Mouse (Mus musculus) hindbrain, embryonic 13.5 days (tissue): Measurements from ENCODE around the gene Senp3. TPM values are rescaled to one million over a fixed set of nuclear protein-coding genes. Genes with fewer than 3 reads are reported as not detected.

ENCODE experiments used
- ATAC-seq: fragments of 200-750 bp; cut with Nextera tagmentation; 2 replicates; pipeline ENCODE4 v1.8.0; 2017; ENCODE audit warnings: moderate TSS enrichment; ENCODE audit not compliant: low FRiP score
- H3K27ac ChIP-seq: fragments of 300-500 bp; sonication (generic); 2 replicates; pipeline ENCODE4 v1.5.1; 2015; ENCODE audit warnings: inconsistent platforms, mild to moderate bottlenecking, moderate library complexity
- H3K27me3 ChIP-seq: fragments of 300-500 bp; sonication (generic); 2 replicates; pipeline ENCODE4 v1.6.1; 2015; ENCODE audit warnings: mild to moderate bottlenecking, inconsistent platforms
- H3K36me3 ChIP-seq: fragments of 300-500 bp; sonication (generic); 2 replicates; pipeline ENCODE4 v1.6.1; 2015; ENCODE audit warnings: mild to moderate bottlenecking, inconsistent platforms
- H3K4me1 ChIP-seq: fragments of 300-500 bp; sonication (generic); replicated peaks from 2 replicates; pipeline ENCODE4 v1.6.1; 2015; ENCODE audit warnings: inconsistent platforms
- H3K4me2 ChIP-seq: fragments of 300-500 bp; sonication (generic); 2 replicates; pipeline ENCODE4 v1.6.1; 2015; ENCODE audit warnings: inconsistent platforms, mild to moderate bottlenecking, moderate library complexity
- H3K4me3 ChIP-seq: fragments of 300-500 bp; sonication (generic); 2 replicates; pipeline ENCODE4 v1.5.1; 2015; ENCODE audit warnings: mild to moderate bottlenecking, inconsistent platforms
- H3K9ac ChIP-seq: fragments of 300-500 bp; sonication (generic); 2 replicates; pipeline ENCODE4 v1.6.1; 2015; ENCODE audit warnings: mild to moderate bottlenecking, inconsistent platforms
- H3K9me3 ChIP-seq: fragments of 300-500 bp; sonication (generic); 2 replicates; pipeline ENCODE4 v1.6.1; 2016; ENCODE audit warnings: inconsistent platforms
- WGBS: fragments of 180-500 bp; shearing (Covaris S2); methylation state at CpG from one replicate; pipeline ENCODE4 v1.1.7; 2015; 5-methylcytosine and 5-hydroxymethylcytosine counted together
- polyA plus RNA-seq: library from polyadenylated mRNA; unstranded; fragments of >200 nt; fragmentation: Nextera tagmentation; extraction: Ambion mirVana; gene quantifications from 2 replicates; pipeline ENCODE4 v1.2.1, GENCODE M21; 2015

Senp3 gene
- polyA plus RNA-seq, 1 experiment from 2014 or later: 94.7 TPM

GRCm38 (mm10) chr11:69656617-69657461 is 25.0 kb downstream of the Senp3 start:
- 82% methylated on average over 10 of the region's 10 CpGs for WGBS
- Histone ChIP-seq H3K27me3 (no peaks in the 10 kb centered on the region), H3K4me1 (peaks cover 36% of the 10 kb centered on the region), H3K4me2 (no peak overlapping the region), H3K36me3 (peaks cover 59% of the 10 kb centered on the region), H3K4me3 (no peak overlapping the region), H3K27ac (peak overlapping the region; percentile 18; the same call in 1 of the 2 replicates), H3K9me3 (no peaks in the 10 kb centered on the region), H3K9ac (peak overlapping the region; percentile 43; the same call in 1 of the 2 replicates)
- ATAC-seq: no peak

GRCm38 (mm10) chr11:69656065-69656455 is 25.8 kb downstream of the Senp3 start:
- no peaks in the 10 kb centered on the region for H3K9me3 ChIP-seq
- 82% methylated on average over 5 of the region's 5 CpGs for WGBS
- H3K27ac ChIP-seq: no peak overlapping the region
- no peak overlapping the region for H3K4me2 ChIP-seq
- ATAC-seq: no peak
- no peak overlapping the region for H3K4me3 ChIP-seq
- H3K9ac ChIP-seq: 0 out of 2 replicates have a peak overlapping the region, but pooled peaks have one; percentile 39
- no peaks in the 10 kb centered on the region for H3K27me3 ChIP-seq
- peaks cover 28% of the 10 kb centered on the region for H3K4me1 ChIP-seq
- H3K36me3 ChIP-seq: peaks cover 67% of the 10 kb centered on the region

GRCm38 (mm10) chr11:69655264-69656064 is 26.4 kb downstream of the Senp3 start, which contains the start of gene Sox15:
Sox15 (plus strand) TSS chr11:69655314.
- peak within 1 kb of the TSS; percentile 42; the same call in 1 of the 2 replicates for H3K27ac ChIP-seq
- H3K27me3 ChIP-seq: no peaks in the 10 kb centered on the region
- no peak within 1 kb of the TSS for H3K4me2 ChIP-seq
- 0 out of 2 replicates have a peak within 1 kb of the TSS, but pooled peaks have one; percentile 46 for H3K9ac ChIP-seq
- H3K36me3 ChIP-seq: peaks cover 73% of the 10 kb centered on the region
- ATAC-seq: peak; percentile 50; the same call in 1 of the 2 replicates
- 0 out of 2 replicates have a peak within 1 kb of the TSS, but pooled peaks have one; percentile 4 for H3K4me3 ChIP-seq
- H3K9me3 ChIP-seq: no peaks in the 10 kb centered on the region
- WGBS: 21% methylated on average over 34 of the region's 34 CpGs
- H3K4me1 ChIP-seq: peaks cover 23% of the 10 kb centered on the region

GRCm38 (mm10) chr11:69654760-69655159 is 27.1 kb downstream of the Senp3 start:
- H3K4me1 ChIP-seq: peaks cover 21% of the 10 kb centered on the region
- no peak overlapping the region for H3K4me3 ChIP-seq
- no peak overlapping the region for H3K4me2 ChIP-seq
- WGBS: 53% methylated on average over 9 of the region's 9 CpGs
- H3K9me3 ChIP-seq: no peaks in the 10 kb centered on the region
- H3K27me3 ChIP-seq: no peaks in the 10 kb centered on the region
- no peak for ATAC-seq
- peak overlapping the region; percentile 42; the same call in 1 of the 2 replicates for H3K27ac ChIP-seq
- H3K9ac ChIP-seq: no peak overlapping the region
- peaks cover 80% of the 10 kb centered on the region for H3K36me3 ChIP-seq

GRCm38 (mm10) chr11:69653399-69653798 is 28.5 kb downstream of the Senp3 start:
- H3K36me3 ChIP-seq: peaks cover 83% of the 10 kb centered on the region
- no peak overlapping the region for H3K9ac ChIP-seq
- no peak for ATAC-seq
- H3K27ac ChIP-seq: peak overlapping the region; percentile 31
- WGBS: 78% methylated on average over 5 of the region's 5 CpGs
- no peak overlapping the region for H3K4me3 ChIP-seq
- peaks cover 21% of the 10 kb centered on the region for H3K4me1 ChIP-seq
- H3K4me2 ChIP-seq: no peak overlapping the region
- no peaks in the 10 kb centered on the region for H3K9me3 ChIP-seq
- no peaks in the 10 kb centered on the region for H3K27me3 ChIP-seq

GRCm38 (mm10) chr11:69645860-69646259 is 36.0 kb downstream of the Senp3 start:
- Histone ChIP-seq H3K36me3 (peaks cover 99% of the 10 kb centered on the region), H3K9ac (no peak overlapping the region), H3K9me3 (no peaks in the 10 kb centered on the region), H3K4me2 (no peak overlapping the region), H3K27me3 (no peaks in the 10 kb centered on the region), H3K4me1 (no peaks in the 10 kb centered on the region), H3K27ac (no peak overlapping the region), H3K4me3 (no peak overlapping the region)
- 97% methylated on average over 5 of the region's 5 CpGs for WGBS
- ATAC-seq: no peak

- H3K4me3 ChIP-seq: no peak overlapping the region
- no peak overlapping the region for H3K27ac ChIP-seq
- WGBS: 94% methylated on average over 3 of the region's 3 CpGs
- peak overlapping the region; percentile 39; the same call in 1 of the 2 replicates for H3K9ac ChIP-seq
- H3K9me3 ChIP-seq: no peaks in the 10 kb centered on the region
- peaks cover 34% of the 10 kb centered on the region for H3K4me1 ChIP-seq
- H3K27me3 ChIP-seq: no peaks in the 10 kb centered on the region
- ATAC-seq: no peak
- peak overlapping the region; percentile 82 for H3K4me2 ChIP-seq
- peaks cover 22% of the 10 kb centered on the region for H3K36me3 ChIP-seq
These were observed 46.4 kb downstream of the Senp3 start for GRCm38 (mm10) chr11:69635471-69635870.

- peaks cover 34% of the 10 kb centered on the region for H3K4me1 ChIP-seq
- peak overlapping the region; percentile 82 for H3K4me2 ChIP-seq
- H3K36me3 ChIP-seq: peaks cover 5% of the 10 kb centered on the region; the same call in 1 of the 2 replicates
- WGBS: under 1% methylated on average over 41 of the region's 50 CpGs
- H3K9me3 ChIP-seq: no peaks in the 10 kb centered on the region
- peak overlapping the region; percentile 97 for H3K9ac ChIP-seq
- no peaks in the 10 kb centered on the region for H3K27me3 ChIP-seq
- peak overlapping the region; percentile 87 for H3K4me3 ChIP-seq
- peak overlapping the region; percentile 98 for H3K27ac ChIP-seq
- ATAC-seq: peak; percentile 64
These were observed 48.6 kb downstream of the Senp3 start for GRCm38 (mm10) chr11:69633128-69633866.

GRCm38 (mm10) chr11:69632284-69633089 is 49.4 kb downstream of the Senp3 start, which contains the start of gene Fxr2:
Fxr2 (plus strand) TSS chr11:69632990.
- Histone ChIP-seq H3K4me1 (peaks cover 34% of the 10 kb centered on the region), H3K27me3 (no peaks in the 10 kb centered on the region), H3K36me3 (peaks cover 5% of the 10 kb centered on the region; the same call in 1 of the 2 replicates), H3K4me2 (peak within 1 kb of the TSS; percentile 82), H3K4me3 (peak within 1 kb of the TSS; percentile 87), H3K9ac (peak within 1 kb of the TSS; percentile 97), H3K9me3 (no peaks in the 10 kb centered on the region), H3K27ac (peak within 1 kb of the TSS; percentile 98)
- 0% methylated on average over 48 of the region's 56 CpGs for WGBS
- peak; percentile 99 for ATAC-seq

GRCm38 (mm10) chr11:69629802-69630201 is 52.1 kb downstream of the Senp3 start:
- 67% methylated on average over 1 of the region's 1 CpGs for WGBS
- no peak overlapping the region for H3K4me3 ChIP-seq
- no peaks in the 10 kb centered on the region for H3K9me3 ChIP-seq
- no peak overlapping the region for H3K4me2 ChIP-seq
- H3K4me1 ChIP-seq: peaks cover 16% of the 10 kb centered on the region
- ATAC-seq: no peak
- H3K36me3 ChIP-seq: no peaks in the 10 kb centered on the region
- no peaks in the 10 kb centered on the region for H3K27me3 ChIP-seq
- H3K27ac ChIP-seq: no peak overlapping the region
- no peak overlapping the region for H3K9ac ChIP-seq

GRCm38 (mm10) chr11:69628286-69628685 is 53.6 kb downstream of the Senp3 start:
- H3K9me3 ChIP-seq: no peaks in the 10 kb centered on the region
- H3K9ac ChIP-seq: no peak overlapping the region
- WGBS: 37% methylated on average over 6 of the region's 6 CpGs

More at GRCm38 (mm10) chr11:69628286-69628685, 53.6 kb downstream of the Senp3 start:
- H3K4me3 ChIP-seq: no peak overlapping the region
- no peaks in the 10 kb centered on the region for H3K27me3 ChIP-seq
- no peaks in the 10 kb centered on the region for H3K36me3 ChIP-seq
- H3K27ac ChIP-seq: no peak overlapping the region
- H3K4me2 ChIP-seq: no peak overlapping the region
- H3K4me1 ChIP-seq: peaks cover 4% of the 10 kb centered on the region
- no peak for ATAC-seq
